Mouse (Mus musculus): ENCODE results near the gene Ncf1. TPM values are rescaled to one million over a fixed set of nuclear protein-coding genes. Genes with fewer than 3 reads are reported as not detected.

The Ncf1 gene
- total RNA-seq, 2 experiments from 2014 or later = 6.3 to 6.8 TPM

DNA sequence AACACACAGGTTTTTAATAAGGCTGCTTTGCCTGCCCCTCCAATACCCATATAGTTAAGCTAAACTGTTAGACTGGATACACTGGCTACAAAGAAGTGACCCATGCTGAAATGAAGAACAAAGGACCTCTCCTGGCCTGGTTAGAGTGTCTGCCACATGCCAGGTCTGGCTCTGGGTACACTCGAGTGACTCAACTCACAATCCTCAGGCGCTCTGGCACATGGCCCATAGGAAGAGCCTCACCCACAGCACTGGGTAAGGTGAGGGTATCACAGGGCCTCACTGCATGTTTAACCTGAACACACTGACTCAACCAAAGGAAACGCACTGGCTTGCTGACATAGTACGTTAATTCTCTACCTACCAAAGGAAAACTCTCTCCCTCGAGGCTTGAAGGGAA, 16.7 kb upstream of the Ncf1 start:
- no peak for DNase-seq
- intact Hi-C loops (cut with DNase I) = no loop called here

DNA sequence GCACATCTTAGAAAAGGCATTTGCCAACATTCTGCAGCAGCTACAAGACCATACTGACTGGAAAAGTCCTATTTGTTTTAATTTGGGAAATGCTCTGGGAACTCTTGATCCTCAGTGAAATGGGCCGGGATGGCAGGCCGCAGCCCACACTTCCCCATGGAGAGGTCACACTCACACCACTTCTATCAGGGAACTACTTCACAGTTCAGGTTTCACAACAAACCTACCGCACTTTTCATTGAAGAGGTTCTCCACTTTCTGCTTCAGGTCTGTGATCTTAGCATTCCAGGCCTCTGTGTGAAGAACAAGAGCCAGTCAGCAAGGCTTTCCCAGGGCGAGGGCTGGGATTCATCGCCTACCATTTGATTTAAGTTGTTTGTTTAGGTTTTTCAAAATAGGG, 15.5 kb upstream of the Ncf1 start:
- intact Hi-C loops (cut with DNase I) = no loop called here
- DNase-seq = no peak

DNA sequence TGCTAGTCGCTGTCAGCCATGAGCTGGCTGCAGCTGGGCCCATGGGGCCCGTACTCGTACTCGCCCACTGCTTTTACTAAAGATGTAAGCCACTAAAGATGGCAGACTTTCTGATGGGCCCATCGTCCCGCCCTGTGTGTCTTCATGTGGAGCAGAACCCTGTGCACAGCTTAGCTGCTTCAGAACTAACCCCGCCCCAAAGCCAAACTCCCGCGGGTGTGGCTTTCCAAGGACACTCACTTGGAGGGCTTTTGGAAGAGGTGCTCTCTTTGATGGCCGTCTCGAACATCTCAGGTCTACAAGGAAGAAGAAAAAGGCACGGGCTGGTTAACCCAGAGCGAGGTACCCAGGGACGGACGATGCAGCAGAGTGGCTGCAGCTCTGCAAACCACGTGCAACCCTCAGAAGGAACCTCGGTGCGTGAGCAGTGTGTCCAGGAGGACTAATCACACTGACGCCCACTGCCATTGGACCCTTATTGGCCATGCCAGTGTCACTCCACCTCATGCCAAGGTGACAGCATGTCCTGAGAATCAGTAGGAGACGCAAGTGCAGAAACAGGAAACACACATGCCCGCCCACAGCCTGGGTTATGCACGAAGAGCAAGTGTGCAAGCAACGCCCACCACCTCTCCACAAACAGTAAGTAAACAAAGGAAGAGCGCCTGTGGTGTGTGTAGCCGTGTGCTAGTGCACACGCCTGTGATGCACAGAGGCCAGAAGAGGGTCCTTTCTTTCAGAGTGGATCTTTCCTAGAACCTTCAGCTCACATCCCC, 14.4 kb upstream of the Ncf1 start:
- DNase-seq = no peak
- intact Hi-C loops (cut with DNase I) = no loop called here

DNA sequence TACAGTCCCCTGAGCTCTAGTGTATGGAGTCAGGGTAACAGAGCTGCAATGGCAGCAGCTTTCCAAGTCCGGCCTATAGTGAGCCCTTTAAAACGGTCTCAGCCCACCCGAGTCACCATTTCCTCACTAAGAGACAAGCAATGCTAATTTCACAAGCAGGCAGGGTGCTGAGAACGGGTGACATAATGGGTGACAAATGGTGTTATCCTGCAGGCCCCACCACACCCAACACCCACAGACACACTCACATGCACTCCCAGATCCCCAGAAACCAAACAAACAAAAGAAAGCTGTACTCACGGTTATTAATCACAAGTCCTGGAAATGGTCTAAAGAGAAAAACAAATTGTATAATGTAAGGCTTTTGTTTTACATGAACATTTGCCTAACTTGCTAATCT, 12.4 kb upstream of the Ncf1 start:
- DNase-seq = no peak
- intact Hi-C loops (cut with DNase I) = no loop called here

DNA sequence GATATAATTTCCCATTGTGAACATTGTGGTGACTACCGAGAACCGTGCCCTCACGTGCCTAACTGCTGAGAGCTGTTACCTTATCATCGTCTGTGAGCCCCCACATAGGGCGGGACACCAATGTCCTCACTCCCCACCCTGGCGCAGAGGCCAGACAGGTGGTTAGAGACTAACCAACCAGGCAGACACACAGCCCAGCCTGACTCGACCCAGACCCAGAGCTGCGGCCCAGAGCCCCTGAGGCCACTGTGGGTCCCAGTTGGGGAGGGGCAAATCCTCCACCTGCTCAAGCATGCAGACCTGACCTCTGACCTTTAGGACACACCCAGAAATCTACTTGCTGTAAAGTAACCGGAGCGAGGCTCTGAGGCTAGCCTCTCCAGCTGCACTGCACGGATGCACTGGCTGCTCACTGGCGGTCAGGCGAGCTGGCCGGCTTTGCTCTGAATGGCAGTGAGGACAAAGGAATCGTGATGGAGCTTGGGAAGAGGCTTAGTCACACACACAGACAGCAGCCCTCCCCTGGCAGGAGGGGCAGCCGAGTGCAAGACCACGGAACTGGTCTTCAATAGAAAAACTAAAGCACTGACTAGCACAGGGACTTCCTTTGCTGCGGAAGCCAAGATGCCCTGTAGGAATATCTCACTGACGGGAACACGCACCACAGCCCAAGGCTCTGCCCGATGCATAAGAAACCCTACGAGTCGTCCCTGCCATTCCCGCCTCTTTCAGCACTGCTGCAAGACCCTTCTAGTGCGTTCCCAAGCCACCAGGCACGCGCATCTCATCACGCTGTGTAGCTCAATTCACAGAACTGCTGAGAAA, 8.7 kb upstream of the Ncf1 start:
- intact Hi-C loops (cut with DNase I) = no loop called here
- no peak for DNase-seq

DNA sequence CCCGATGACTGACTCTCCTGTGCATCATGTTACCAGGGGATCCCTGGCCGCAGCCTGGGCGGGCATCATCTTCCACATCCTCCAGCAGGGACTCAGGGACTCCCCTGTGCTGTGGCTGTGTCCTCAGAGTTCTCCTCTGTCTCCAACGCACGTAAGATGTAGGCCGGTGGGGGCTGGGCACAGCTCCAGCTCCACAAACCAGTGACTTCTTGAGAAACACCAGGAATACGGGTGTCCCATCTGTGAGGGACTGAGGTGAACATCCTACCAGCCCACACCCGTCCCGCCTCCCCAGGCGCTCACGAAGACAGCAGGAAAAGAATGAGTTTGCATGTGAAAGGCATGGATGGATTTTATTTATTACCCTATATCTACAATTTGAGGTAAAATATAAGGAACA, 8.1 kb upstream of the Ncf1 start:
- no peak for DNase-seq
- intact Hi-C loops (cut with DNase I) = no loop called here

DNA sequence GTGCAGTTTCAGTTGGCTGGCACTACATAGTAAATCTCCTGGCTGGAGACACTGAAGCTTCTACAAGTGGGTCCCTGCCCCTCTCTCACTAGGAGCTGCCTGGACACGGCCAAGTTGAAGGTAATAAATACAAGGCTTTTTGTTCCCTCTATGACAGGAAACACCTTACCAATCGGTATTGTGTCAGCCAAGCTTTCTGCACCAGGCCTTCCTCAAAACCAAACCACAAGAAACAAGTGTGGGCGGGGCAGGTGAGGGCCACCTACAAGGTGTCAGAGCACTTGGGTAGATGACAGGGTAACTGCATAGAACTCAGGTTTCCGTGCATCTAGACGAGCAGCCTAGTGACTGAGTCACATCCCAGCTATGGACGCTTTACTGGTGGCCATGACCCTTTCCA, 7.4 kb upstream of the Ncf1 start:
- intact Hi-C loops (cut with DNase I) = no loop called here
- no peak for DNase-seq

DNA sequence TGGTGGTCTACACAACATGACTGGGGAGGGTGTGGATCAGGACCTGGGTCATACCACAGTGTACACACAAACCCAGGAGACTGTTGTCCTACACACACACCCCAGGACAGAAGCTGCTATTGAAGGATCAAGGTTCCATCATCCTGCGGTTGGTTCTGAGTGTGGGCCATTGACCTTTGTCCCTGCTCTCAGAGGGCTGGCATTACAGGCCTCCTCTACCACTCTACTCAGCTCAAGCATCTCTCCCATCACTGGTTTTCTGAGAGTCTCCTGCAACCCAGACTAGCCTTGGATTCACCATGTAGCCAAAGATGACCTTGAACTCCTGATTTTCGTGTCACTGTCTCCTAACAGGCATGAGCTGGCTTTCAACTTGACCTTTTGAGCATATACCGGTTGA, 6.8 kb upstream of the Ncf1 start:
- no peak for DNase-seq
- intact Hi-C loops (cut with DNase I) = no loop called here

DNA sequence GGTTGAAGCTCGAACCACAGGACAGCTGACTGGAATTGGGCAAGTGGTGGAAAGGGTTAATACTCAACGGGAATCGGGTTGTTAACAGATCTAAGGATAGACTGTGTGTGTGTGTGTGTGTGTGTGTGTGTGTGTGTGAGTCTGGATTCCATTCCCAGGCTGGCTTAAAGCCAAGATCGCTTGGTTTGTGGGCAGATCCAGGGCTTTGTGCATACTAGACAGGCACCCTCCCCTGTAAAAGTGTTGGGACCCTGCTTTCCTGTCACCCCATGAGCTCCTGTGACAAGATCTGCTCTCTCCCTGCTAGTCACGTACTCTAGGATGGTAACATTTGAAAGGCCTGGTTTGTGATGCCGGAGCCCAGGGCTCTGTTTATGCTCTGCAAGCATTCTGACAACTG, 5.7 kb upstream of the Ncf1 start:
- peak in 1 of 2 experiments; percentile 26 for DNase-seq
- intact Hi-C loops (cut with DNase I) = no loop called here

DNA sequence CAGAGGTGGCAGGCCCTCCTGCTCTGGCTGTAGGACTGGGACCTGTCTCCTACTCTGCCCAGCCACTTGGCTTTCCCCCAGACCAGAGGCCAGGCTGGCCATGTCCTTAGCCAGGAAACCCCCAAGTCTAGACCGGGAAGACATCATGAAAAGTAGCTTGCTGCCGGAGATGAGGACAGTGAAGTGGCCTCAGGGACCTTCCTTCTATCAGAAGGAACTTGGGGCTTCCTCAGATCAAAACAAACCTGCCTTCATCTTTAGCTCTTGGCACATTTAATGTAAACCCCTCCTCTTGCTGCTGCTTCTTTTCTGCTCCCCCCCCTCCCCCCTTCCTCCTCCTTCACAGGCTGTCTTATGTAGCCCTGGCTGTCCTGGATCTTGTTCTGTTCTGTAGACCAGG, 4.8 kb upstream of the Ncf1 start:
- intact Hi-C loops (cut with DNase I) = no loop called here
- no peak for DNase-seq

DNA sequence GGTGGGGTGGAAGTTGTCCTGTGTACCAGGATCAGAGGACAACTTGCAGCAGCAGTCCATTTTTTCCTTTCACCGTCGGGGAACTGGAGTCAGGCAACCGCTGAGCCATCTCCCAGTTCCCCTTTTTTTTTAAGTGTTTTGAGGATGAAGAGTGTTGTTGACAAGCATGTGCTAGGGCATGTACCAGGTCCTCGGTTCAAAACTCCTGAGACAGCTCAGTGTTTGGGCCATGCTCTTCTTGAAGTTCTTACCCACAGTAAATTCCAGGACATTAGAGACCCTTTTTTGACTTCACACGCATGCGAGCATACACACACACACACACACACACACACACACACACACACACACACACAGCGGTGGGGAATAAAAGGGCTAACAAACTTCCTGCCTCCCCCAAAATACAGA, 3.8 kb upstream of the Ncf1 start:
- intact Hi-C loops (cut with DNase I) = no loop called here
- no peak for DNase-seq

DNA sequence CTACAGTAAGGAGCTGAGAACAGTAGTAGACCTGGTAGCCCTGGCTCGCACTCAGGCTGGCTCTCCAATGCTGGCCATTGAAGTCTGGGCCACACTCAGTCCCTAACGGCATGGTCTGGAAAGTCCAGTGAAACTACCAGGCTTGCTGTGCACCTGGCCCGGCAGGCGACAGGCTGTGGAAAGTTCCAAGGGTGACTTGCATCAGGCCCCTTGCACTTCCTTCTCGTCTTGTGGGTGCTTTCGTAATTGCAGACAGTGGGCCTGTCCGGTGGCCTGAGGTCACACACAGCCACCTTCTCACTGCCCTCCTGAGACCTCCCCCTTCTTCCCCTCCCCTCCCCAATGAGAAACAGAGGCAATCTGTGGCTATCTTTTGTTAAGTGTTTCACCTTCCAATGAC, 3.1 kb upstream of the Ncf1 start:
- intact Hi-C loops (cut with DNase I) = no loop called here

DNA sequence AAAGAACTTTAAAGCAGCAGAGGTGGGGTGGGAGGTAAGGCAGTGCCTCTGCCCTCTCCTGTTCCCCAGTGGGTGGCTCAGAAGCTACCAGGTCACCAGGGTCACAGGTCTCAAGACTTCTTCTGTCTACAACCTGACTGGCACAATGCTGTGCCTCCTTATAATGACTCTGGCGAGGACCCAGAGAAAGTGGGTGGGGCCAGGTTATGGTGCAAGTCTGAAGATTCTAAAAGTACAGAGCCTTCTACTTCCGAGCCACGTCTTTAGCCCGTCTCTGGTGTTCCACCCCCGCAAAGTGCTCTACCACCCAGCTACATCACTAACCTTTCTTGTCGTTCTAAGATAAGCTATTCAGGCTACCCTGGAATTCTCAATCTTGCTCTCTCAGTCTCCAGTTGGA, 2.7 kb upstream of the Ncf1 start:
- peak in 1 of 2 experiments; percentile 25 for DNase-seq
- intact Hi-C loops (cut with DNase I) = no loop called here

More for the DNA sequence above, 3.1 kb upstream of the Ncf1 start:
- peak; percentile 47 to 52 for DNase-seq

DNA sequence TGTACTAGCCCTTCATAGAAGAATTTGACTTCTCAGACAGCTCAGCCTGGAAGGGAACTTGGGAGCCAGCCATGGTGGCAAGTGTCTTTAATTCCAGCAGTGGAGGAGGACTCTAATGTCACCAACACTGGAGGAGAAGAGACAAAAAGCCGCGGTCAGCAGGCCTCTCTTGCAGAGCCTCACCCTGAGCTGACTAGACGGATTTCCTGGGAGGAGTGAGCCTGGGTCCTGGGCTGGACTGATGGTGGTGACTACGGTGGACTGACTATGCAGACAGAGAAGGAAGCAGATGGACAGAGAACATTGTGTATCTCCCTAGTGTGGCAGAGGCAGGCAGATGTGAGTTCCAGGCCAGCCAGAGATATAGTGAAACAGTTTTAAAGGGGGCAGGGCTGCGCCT, 2.0 kb upstream of the Ncf1 start:
- intact Hi-C loops (cut with DNase I) = no loop called here

DNA sequence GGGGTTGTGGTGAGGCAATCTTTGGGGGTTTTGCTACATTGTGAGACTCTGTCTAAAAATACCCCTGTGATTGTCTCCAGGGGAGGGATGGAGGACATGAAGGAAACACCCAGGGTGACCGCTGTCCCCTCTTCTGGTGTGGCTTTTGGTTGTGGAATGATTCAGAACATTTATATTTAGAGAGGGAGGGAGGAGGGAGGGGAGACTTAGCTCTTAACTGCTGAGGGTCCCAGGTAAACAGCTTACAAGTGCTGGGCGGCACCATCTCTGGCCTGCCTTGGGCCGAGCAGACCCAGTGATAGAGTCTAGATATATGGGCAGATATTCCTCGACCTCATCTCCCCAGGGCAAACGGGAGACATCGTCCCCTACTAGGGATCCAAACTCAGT, 1.2 kb downstream of the Ncf1 start:
- no peak for DNase-seq
- intact Hi-C loops (cut with DNase I) = loop anchor here (2.0 kb wide), 1 partner anchor 39 kb away; no protein-coding TSS in a partner anchor

More for the DNA sequence above, 2.0 kb upstream of the Ncf1 start:
- DNase-seq = peak in 1 of 2 experiments; percentile 52

DNA sequence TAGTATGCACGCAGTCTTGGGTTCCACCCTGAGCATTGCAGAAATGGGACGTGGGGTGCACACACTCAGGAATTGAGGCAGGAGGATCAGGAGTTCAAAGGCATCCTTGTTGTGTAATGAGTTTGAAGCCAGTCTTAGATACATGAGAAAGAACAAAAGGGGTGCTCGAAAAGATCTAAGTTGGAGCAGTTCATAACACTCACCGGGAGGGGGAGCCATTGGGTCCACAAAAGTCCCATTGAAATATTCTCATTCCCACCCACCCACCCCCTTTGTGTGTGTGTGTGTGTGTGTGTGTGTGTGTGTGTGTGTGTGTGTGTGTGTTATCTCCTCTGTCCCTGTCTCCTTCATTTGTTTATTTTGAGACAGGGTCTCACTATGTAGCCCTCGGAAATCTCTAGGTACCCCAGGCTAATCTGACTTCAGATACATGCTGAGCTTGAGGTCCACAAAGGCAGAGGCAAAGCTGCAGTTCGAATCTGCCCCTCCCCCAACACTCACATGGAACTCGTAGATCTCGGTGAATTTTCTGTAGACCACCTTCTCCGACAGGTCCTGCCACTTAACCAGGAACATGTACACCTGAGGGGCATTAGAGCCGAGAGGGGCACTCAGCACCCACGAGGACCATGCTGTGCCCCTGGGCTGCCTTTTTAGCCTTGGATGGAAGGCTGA, 1.7 kb downstream of the Ncf1 start:
- peak in 1 of 2 experiments; percentile 37 for DNase-seq
- intact Hi-C loops (cut with DNase I) = loop anchor here (2.0 kb wide), 2 partner anchors 39 to 115 kb away; no protein-coding TSS in a partner anchor

DNA sequence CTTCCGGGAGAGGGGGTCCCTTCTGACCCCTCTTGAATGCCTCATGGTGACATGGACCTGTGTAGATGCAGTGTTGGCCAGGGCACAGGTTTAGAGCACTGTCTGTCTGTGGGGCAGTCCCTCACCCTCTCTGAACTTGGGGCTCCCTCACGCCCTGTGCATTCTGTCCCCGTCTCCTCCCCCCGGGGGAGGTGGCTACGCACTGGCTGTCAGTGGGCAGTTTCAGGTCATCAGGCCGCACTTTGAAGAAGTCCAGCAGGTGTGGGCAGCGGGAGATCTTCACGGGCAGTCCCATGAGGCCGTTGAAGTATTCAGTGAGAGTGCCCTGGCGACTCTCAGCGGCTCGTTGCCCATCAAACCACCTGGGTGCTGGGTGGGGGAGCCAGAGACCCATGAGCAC, 2.5 kb downstream of the Ncf1 start:
- DNase-seq = no peak
- intact Hi-C loops (cut with DNase I) = loop anchor here (2.0 kb wide), 1 partner anchor 116 kb away; no protein-coding TSS in a partner anchor

DNA sequence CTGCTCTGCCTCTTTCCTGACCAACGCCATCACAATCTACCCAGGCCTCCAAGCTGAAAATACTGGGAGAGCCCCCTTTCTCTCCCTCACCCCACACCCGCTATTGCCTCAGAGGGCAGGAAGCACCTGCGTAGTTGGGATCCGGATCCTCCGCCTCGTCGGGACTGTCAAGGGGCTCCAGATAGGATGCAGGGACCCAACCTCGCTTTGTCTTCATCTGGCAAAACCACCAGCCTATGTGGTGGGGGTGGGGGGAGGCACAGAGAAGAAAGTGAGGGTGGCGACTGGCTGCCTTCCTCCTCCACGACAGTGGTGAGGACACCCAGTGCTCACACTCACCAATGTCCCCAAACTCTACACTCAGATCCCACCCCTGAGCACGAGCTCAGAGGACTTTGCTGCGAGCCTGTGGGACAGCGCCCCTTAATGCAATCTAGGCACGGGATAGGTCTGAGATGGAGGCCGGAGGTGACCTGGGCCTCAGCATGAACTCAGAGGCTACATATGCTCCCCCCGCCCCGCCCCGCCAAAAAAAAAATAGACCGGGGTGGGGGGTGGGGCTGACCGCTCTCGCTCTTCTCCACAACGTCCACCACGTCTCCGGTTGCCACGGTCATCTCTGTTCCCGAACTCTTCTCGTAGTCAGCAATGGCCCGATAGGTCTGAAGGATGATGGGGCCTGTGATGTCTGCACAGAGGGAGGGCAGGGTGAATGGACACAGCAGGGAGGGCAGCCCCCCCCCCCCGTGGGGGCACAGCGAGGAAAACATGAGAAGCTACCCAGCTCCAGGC, 4.1 kb downstream of the Ncf1 start:
- no peak for DNase-seq
- intact Hi-C loops (cut with DNase I) = no loop called here

DNA sequence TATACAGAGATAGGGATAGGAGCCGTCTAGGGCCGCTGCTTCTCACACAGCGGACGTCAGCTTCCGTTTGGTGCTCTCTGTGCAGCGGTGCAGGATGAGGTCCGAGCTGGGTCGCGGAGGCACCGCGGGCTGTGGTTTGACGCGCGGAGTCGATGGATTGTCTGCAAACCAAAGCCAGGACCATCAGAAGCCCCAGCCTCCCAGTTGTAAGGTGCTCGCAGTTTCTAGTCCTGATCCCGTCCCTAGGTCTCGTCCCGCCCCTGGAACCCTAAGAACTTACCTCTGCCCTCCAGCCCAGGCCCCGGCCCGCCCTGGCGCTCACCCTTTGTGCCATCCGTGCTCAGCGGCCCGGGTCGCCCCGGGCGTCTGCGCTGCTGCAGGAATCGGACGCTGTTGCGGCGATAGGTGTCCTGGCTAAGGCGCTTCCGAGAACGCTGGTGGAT, 7.7 kb downstream of the Ncf1 start:
- intact Hi-C loops (cut with DNase I) = no loop called here
- DNase-seq = no peak

DNA sequence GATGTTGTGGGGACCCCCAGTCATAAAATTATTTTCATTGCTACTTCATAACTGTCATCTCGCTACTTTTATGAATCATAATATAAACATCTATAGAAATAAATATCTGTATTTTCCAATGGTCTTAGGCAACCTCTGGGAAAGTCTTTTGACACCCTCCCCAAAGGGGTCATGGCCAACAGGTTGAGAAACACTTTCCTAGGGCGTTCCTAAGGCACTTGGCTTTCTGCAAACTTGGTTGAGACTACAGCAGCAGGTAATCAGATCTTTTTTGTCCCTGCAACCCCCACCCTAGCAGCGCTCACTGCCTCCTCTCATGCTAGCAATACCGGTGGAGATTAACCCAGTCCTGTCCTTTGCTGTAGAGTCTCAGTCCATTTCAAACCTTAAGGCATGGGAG, 8.1 kb downstream of the Ncf1 start:
- intact Hi-C loops (cut with DNase I) = no loop called here
- no peak for DNase-seq

All from heart, postnatal 36 days (tissue).